Mouse (Mus musculus) lung, adult 2 months (tissue): ENCODE data around the gene Ap5s1.

Experiments used
- CTCF ChIP-seq: fragments of 200-500 bp; IDR thresholded peaks from 2 replicates; pipeline ENCODE4 v1.5.1; 2011; ENCODE audit warnings: mild to moderate bottlenecking, low read length, control low read depth; ENCODE audit not compliant: insufficient read depth
- POLR2A ChIP-seq: fragments of 200-500 bp; IDR thresholded peaks from 2 replicates; pipeline ENCODE4 v1.6.1; 2011; ENCODE audit warnings: low read depth, mild to moderate bottlenecking, control low read depth, low read length, borderline replicate concordance; ENCODE audit errors: extremely low read depth

- TF ChIP-seq CTCF (no peak), POLR2A (no peak)
Measured at GRCm38 (mm10) chr2:131220030-131220429, 13.2 kb downstream of the Ap5s1 start.
